ENCODE assay signal across 29 mouse cellular contexts in the genomic region with DNA sequence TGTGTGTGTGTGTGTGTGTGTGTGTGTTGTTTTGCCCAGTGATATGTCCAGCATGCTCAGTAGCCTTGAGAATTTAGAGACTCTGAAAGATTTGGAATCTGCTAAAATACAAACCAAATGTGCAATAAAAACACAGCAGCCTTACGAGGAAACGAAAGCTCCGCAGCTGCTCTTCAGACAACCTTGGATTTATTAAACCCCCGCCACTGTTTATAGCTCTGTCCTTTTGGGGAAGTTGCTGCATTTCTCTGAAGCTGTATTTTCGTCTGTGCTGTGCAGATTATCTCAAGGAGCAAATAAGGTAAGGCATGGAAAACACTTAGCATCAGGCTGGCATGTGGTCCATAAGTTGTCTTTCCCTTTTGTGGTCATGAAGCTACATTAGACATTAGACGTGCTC. TPM values are rescaled to one million over a fixed set of nuclear protein-coding genes. Genes with fewer than 3 reads are reported as not detected.
DNase-seq lines count a peak whose midpoint lies in the region; ATAC-seq and TF ChIP-seq lines count a peak whose summit lies in the region.
"Had no signal": no experiment of that assay in that cellular context is flagged by ENCODE, and none has a peak within 500 bp of the region (broad histone marks: within the 10 kb centered on the region; RNA-seq: fewer than 3 reads in every experiment).

No protein-coding gene starts in this region.

- TF ChIP-seq EP300 in stomach, postnatal 0 days (optimal IDR thresholded peaks at IDR 0.05): no peak

- no peak for ATAC-seq in intestine, embryonic 16.5 days
- no peak for ATAC-seq in intestine, postnatal 0 days
- no peak for ATAC-seq in stomach, embryonic 14.5 days (ENCODE audit: insufficient number of reproducible peaks, insufficient read depth, low FRiP score, low read depth)
- ATAC-seq in stomach, postnatal 0 days (ENCODE audit: low FRiP score, low TSS enrichment): no peak
- ATAC-seq in megakaryocyte, adult 5-6 weeks (ENCODE audit: poor library complexity, severe bottlenecking): 0 out of 2 replicates have a peak, but pooled peaks have one; percentile 19
- ATAC-seq: CD4-positive, CD25-positive, alpha-beta regulatory T cell, adult 4 months; forebrain, embryonic 13.5 days; hindbrain, embryonic 16.5 days; intestine, embryonic 15.5 days; lung, postnatal 0 days; midbrain, embryonic 15.5 days had no signal

- 30% methylated on average over 6 of the region's 6 CpGs for WGBS in intestine, embryonic 16.5 days
- WGBS in intestine, postnatal 0 days: 23% methylated on average over 6 of the region's 6 CpGs
- WGBS in stomach, embryonic 14.5 days: 49% methylated on average over 6 of the region's 6 CpGs
- 47% methylated on average over 6 of the region's 6 CpGs for whole genome bisulfite sequencing in stomach, postnatal 0 days

- no peak for DNase-seq in stomach, postnatal 0 days (ENCODE audit: low spot score)
- no peak for DNase-seq in T-cell, adult 2 months (ENCODE audit: low spot score)
- no peak for DNase-seq in urinary bladder, postnatal 36 days (ENCODE audit: low spot score in 2 of 2)
- DNase-seq in heart, adult 18-20 months: no peak
- DNase-seq: adrenal gland, adult 2 months; adrenal gland, postnatal 36 days; cerebellum, adult 18-20 months; cerebellum, postnatal 10 days; gastrocnemius, postnatal 25 days; liver, embryonic 13.5 days; lung, adult 18-20 months; lung, postnatal 4 days; right cerebral cortex, postnatal 25 days; spleen, adult 18-20 months; thymus, postnatal 14 days had no signal

- 0 out of 2 replicates have a peak, but pooled peaks cover 4% of the 10 kb centered on the region for H3K4me1 ChIP-seq in intestine, embryonic 16.5 days (ENCODE audit: control insufficient read depth, insufficient read depth, low read length)
- H3K4me1 ChIP-seq in intestine, postnatal 0 days (replicated peaks; ENCODE audit: control insufficient read depth, insufficient read depth, low read length): no peaks in the 10 kb centered on the region
- no peaks in the 10 kb centered on the region for H3K4me1 ChIP-seq in stomach, embryonic 14.5 days (ENCODE audit: control insufficient read depth, insufficient read depth, low read length)
- no peaks in the 10 kb centered on the region for H3K4me1 ChIP-seq in stomach, postnatal 0 days (replicated peaks; ENCODE audit: control insufficient read depth, insufficient read depth)
- H3K4me1 ChIP-seq: forebrain, embryonic 13.5 days; intestine, embryonic 15.5 days; kidney, embryonic 15.5 days; liver, embryonic 13.5 days; midbrain, embryonic 15.5 days; neural tube, embryonic 15.5 days had no signal

- peak overlapping the region; percentile 14; the same call in 1 of the 2 replicates for H3K27ac ChIP-seq in intestine, embryonic 16.5 days (ENCODE audit: low read length)
- H3K27ac ChIP-seq in intestine, postnatal 0 days (ENCODE audit: low read depth, low read length): no peak overlapping the region
- peak overlapping the region; percentile 15; the same call in 1 of the 2 replicates for H3K27ac ChIP-seq in stomach, embryonic 14.5 days (ENCODE audit: low read length)
- no peak overlapping the region for H3K27ac ChIP-seq in stomach, postnatal 0 days (replicated peaks)
- H3K27ac ChIP-seq: forebrain, embryonic 13.5 days; intestine, embryonic 15.5 days; kidney, embryonic 15.5 days; limb, embryonic 15.5 days; liver, embryonic 13.5 days; midbrain, embryonic 10.5 days; midbrain, embryonic 15.5 days; neural tube, embryonic 15.5 days had no signal

- no peak overlapping the region for H3K4me3 ChIP-seq in intestine, embryonic 16.5 days (ENCODE audit: low read length)
- H3K4me3 ChIP-seq in intestine, postnatal 0 days (ENCODE audit: low read depth, low read length): no peak overlapping the region
- no peak overlapping the region for H3K4me3 ChIP-seq in stomach, embryonic 14.5 days (ENCODE audit: low read depth, low read length)
- H3K4me3 ChIP-seq in stomach, postnatal 0 days (ENCODE audit: low read depth, low read length): no peak overlapping the region
- H3K4me3 ChIP-seq: forebrain, embryonic 13.5 days; intestine, embryonic 15.5 days; kidney, embryonic 15.5 days; limb, embryonic 15.5 days; liver, embryonic 13.5 days; midbrain, embryonic 10.5 days; midbrain, embryonic 15.5 days; neural tube, embryonic 15.5 days had no signal

- no peak for TF ChIP-seq CTCF in intestine, postnatal 0 days (IDR thresholded peaks at IDR 0.05; ENCODE audit: low read depth)
- no peak for TF ChIP-seq CTCF in stomach, postnatal 0 days (IDR thresholded peaks at IDR 0.05; ENCODE audit: low read depth)

- no peak overlapping the region for H3K4me2 ChIP-seq in intestine, embryonic 16.5 days (ENCODE audit: low read depth, low read length)
- no peak overlapping the region for H3K4me2 ChIP-seq in intestine, postnatal 0 days (replicated peaks; ENCODE audit: low read depth)
- no peak overlapping the region for H3K4me2 ChIP-seq in stomach, embryonic 14.5 days (replicated peaks; ENCODE audit: low read depth, low read length)
- no peak overlapping the region for H3K4me2 ChIP-seq in stomach, postnatal 0 days (replicated peaks; ENCODE audit: low read depth)
- H3K4me2 ChIP-seq: forebrain, embryonic 13.5 days; intestine, embryonic 15.5 days; kidney, embryonic 15.5 days; limb, embryonic 15.5 days; liver, embryonic 13.5 days; midbrain, embryonic 15.5 days; neural tube, embryonic 15.5 days had no signal

- H3K36me3 ChIP-seq in intestine, embryonic 16.5 days (ENCODE audit: control insufficient read depth, insufficient read depth, low read length): no peaks in the 10 kb centered on the region
- H3K36me3 ChIP-seq in intestine, postnatal 0 days (ENCODE audit: control insufficient read depth, insufficient read depth): no peaks in the 10 kb centered on the region
- no peaks in the 10 kb centered on the region for H3K36me3 ChIP-seq in stomach, embryonic 14.5 days (ENCODE audit: control insufficient read depth, insufficient read depth, low read length)
- no peaks in the 10 kb centered on the region for H3K36me3 ChIP-seq in stomach, postnatal 0 days (ENCODE audit: control insufficient read depth, insufficient read depth, low read length)
- H3K36me3 ChIP-seq: intestine, embryonic 15.5 days; kidney, embryonic 15.5 days; limb, embryonic 15.5 days; liver, embryonic 13.5 days; midbrain, embryonic 10.5 days; midbrain, embryonic 15.5 days; neural tube, embryonic 15.5 days had no signal

- no peaks in the 10 kb centered on the region for H3K27me3 ChIP-seq in intestine, embryonic 16.5 days (replicated peaks; ENCODE audit: control insufficient read depth, insufficient read depth, low read length)
- no peaks in the 10 kb centered on the region for H3K27me3 ChIP-seq in intestine, postnatal 0 days (replicated peaks; ENCODE audit: control insufficient read depth, insufficient read depth, low read length)
- H3K27me3 ChIP-seq in stomach, embryonic 14.5 days (ENCODE audit: control insufficient read depth, insufficient read depth, low read length): no peaks in the 10 kb centered on the region
- no peaks in the 10 kb centered on the region for H3K27me3 ChIP-seq in stomach, postnatal 0 days (ENCODE audit: control insufficient read depth, insufficient read depth, low read length)
- H3K27me3 ChIP-seq: intestine, embryonic 15.5 days; limb, embryonic 15.5 days; liver, embryonic 13.5 days; midbrain, embryonic 15.5 days; neural tube, embryonic 15.5 days had no signal

- H3K9me3 ChIP-seq in intestine, embryonic 16.5 days (ENCODE audit: control insufficient read depth, low read length): no peaks in the 10 kb centered on the region
- H3K9me3 ChIP-seq in intestine, postnatal 0 days (ENCODE audit: control insufficient read depth): no peaks in the 10 kb centered on the region
- no peaks in the 10 kb centered on the region for H3K9me3 ChIP-seq in stomach, embryonic 14.5 days (ENCODE audit: control insufficient read depth, low read depth, low read length)
- no peaks in the 10 kb centered on the region for H3K9me3 ChIP-seq in stomach, postnatal 0 days (ENCODE audit: control insufficient read depth, low read length)
- H3K9me3 ChIP-seq: forebrain, embryonic 13.5 days; intestine, embryonic 15.5 days; kidney, embryonic 15.5 days; limb, embryonic 15.5 days; liver, embryonic 13.5 days; midbrain, embryonic 10.5 days; midbrain, embryonic 15.5 days; neural tube, embryonic 15.5 days had no signal

- no peak overlapping the region for H3K9ac ChIP-seq in intestine, embryonic 16.5 days (ENCODE audit: low read depth, low read length)
- no peak overlapping the region for H3K9ac ChIP-seq in intestine, postnatal 0 days (ENCODE audit: low read depth, low read length)
- no peak overlapping the region for H3K9ac ChIP-seq in stomach, embryonic 14.5 days (replicated peaks; ENCODE audit: low read depth, low read length)
- no peak overlapping the region for H3K9ac ChIP-seq in stomach, postnatal 0 days (ENCODE audit: low read length)
- H3K9ac ChIP-seq: forebrain, embryonic 13.5 days; intestine, embryonic 15.5 days; kidney, embryonic 15.5 days; limb, embryonic 15.5 days; liver, embryonic 13.5 days; midbrain, embryonic 15.5 days; neural tube, embryonic 15.5 days had no signal

RNA-seq across cellular contexts. Expression of gene Itih5, which starts 7.9 kb away (rescaled TPM):
- polyA plus RNA-seq in intestine, embryonic 16.5 days (2015; fragmentation: Nextera tagmentation; extraction: Ambion mirVana): 12.5 and 12.6 TPM in 2 replicates
- polyA plus RNA-seq in intestine, postnatal 0 days (2015; fragmentation: Nextera tagmentation; extraction: Ambion mirVana): 14.2 and 16.6 TPM in 2 replicates
- polyA plus RNA-seq in stomach, embryonic 14.5 days (2014; fragmentation: Nextera tagmentation; extraction: Ambion mirVana): 14.8 and 15.6 TPM in 2 replicates
- polyA plus RNA-seq in stomach, postnatal 0 days (2015; fragmentation: Nextera tagmentation; extraction: Ambion mirVana): 28.0 and 35.4 TPM in 2 replicates
- 1.5 and 2.1 TPM in 2 replicates for total RNA-seq in megakaryocyte, adult 5-6 weeks (2015)
- total RNA-seq in megakaryocyte, adult 5-6 weeks (2017): 2.2 and 3.5 TPM in 2 replicates
- total RNA-seq in heart, adult 18-20 months (2021): 1 to 10 TPM; 4.2 to 6.0 TPM

RNA-seq across cellular contexts. Expression of gene Itih2, which starts 14.3 kb away (rescaled TPM):
- 2.5 and 7.6 TPM in 2 replicates for polyA plus RNA-seq in intestine, embryonic 16.5 days (2015; fragmentation: Nextera tagmentation; extraction: Ambion mirVana)
- polyA plus RNA-seq in intestine, postnatal 0 days (2015; fragmentation: Nextera tagmentation; extraction: Ambion mirVana): 0.10 and 0.37 TPM in 2 replicates
- 7.0 and 7.7 TPM in 2 replicates for polyA plus RNA-seq in stomach, embryonic 14.5 days (2014; fragmentation: Nextera tagmentation; extraction: Ambion mirVana)
- polyA plus RNA-seq in stomach, postnatal 0 days (2015; fragmentation: Nextera tagmentation; extraction: Ambion mirVana): 9.0 and 11.3 TPM in 2 replicates
- total RNA-seq in megakaryocyte, adult 5-6 weeks (2015): not detected in 2 replicates
- not detected in 2 replicates for total RNA-seq in megakaryocyte, adult 5-6 weeks (2017)
- under 1 TPM; 0.35 to 0.85 TPM for total RNA-seq in heart, adult 18-20 months (2021)
- polyA plus RNA-seq: CD4-positive, CD25-positive, alpha-beta regulatory T cell, adult 4 months had no signal

Comparison
In these comparisons a context has a peak if more than half of its experiments do, and no peak if none do; other contexts are left out.
1. H3K27ac ChIP-seq: peak in intestine, embryonic 16.5 days (single experiment) and stomach, embryonic 14.5 days (single experiment); none in intestine, postnatal 0 days (single experiment) and stomach, postnatal 0 days (single experiment).